Mouse (Mus musculus): ENCODE measurements around the gene Gm28041. TPM values are rescaled to one million over a fixed set of nuclear protein-coding genes. Genes with fewer than 3 reads are reported as not detected.
"Not testable (repeated sequence)": the region's sequence is repeated elsewhere in the genome, so short reads cannot be mapped to it uniquely, and the experiment has no call there.

The Gm28041 gene
- polyA plus RNA-seq (2012; rRNA removed): not detected in 2 replicates

DNA sequence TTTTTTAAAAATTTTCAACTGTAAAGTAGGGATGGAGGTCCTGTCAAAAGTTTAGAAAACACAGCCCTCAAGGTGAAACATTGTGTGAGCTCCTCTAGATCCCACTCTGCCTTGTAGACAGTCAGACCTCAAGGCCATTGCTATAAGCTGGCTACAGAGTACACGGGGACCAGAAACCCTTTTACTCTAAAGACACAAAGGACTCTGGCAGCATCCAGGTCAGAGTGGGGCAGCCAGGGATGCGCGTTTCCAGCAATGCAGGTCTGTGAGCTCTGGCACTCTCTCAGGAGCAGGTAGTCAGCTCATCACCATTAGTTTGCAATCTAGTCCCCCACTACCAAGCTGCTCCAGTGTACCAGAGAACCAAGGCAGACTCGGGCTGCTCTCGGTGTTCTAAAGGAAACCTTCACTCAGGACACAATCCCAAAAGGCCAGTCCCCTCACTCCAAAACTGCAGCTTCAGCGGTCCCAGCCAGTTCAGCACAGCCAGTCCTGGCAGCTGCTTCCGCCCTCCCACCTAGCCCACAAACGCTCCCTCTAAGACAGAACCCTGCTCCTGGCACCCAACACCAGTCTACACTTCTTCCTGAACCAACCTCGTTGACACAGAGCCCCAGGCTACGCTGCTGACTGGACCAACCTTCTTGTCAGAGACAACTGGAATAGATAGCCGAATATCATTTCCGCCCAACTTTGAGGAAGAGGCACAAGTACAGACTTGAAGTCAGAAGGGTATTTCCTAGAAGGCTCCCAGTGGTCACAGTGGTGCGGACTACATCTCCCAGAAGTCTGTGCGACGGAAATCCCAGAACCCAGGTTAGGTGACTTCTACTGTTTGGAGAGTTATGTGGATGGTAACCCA is at the start of gene Gm28041, which contains the start of gene Zfp456:
Gm28041 (minus strand) TSS at position 684 of the 862 bp plus-strand sequence.
Zfp456 (minus strand) TSS at position 761 of the 862 bp plus-strand sequence.
- not testable (repeated sequence) for H3K27me3 ChIP-seq (ENCODE audit: control insufficient read depth, insufficient read depth, low read length); H3K27ac ChIP-seq (ENCODE audit: control insufficient read depth, insufficient read depth, low read depth, low read length); H3K4me1 ChIP-seq (ENCODE audit: control insufficient read depth, insufficient read depth, low read length); H3K36me3 ChIP-seq (ENCODE audit: control insufficient read depth, insufficient read depth, low read length)
- peak within 1 kb of the TSS; percentile 85 for H3K4me3 ChIP-seq (ENCODE audit: control insufficient read depth, low read depth, low read length)

DNA sequence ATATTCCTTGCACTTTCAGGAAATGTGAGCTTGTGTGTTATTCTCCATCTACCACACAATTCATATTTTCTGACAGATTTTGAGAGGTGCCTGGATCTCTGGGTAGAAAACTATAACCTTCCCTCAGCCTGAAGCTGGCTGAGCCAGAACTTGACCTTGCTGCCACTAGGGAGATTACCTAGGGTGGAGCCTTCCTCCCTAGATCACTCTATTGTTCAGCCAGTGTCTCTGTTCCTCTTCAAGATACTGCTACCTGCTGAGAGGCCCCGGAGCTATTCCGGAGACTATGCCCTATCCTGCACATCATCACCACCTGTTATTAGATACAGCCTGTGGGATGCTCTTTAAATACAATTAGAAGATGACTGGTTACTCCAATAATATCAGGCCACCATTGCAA is 47.0 kb upstream of the Gm28041 start:
- H3K4me1 ChIP-seq (ENCODE audit: control insufficient read depth, insufficient read depth, low read length); H3K36me3 ChIP-seq (ENCODE audit: control insufficient read depth, insufficient read depth, low read length); H3K27me3 ChIP-seq (ENCODE audit: control insufficient read depth, insufficient read depth, low read length); H3K4me3 ChIP-seq (ENCODE audit: control insufficient read depth, low read depth, low read length); H3K27ac ChIP-seq (ENCODE audit: control insufficient read depth, insufficient read depth, low read depth, low read length): not testable (repeated sequence)

DNA sequence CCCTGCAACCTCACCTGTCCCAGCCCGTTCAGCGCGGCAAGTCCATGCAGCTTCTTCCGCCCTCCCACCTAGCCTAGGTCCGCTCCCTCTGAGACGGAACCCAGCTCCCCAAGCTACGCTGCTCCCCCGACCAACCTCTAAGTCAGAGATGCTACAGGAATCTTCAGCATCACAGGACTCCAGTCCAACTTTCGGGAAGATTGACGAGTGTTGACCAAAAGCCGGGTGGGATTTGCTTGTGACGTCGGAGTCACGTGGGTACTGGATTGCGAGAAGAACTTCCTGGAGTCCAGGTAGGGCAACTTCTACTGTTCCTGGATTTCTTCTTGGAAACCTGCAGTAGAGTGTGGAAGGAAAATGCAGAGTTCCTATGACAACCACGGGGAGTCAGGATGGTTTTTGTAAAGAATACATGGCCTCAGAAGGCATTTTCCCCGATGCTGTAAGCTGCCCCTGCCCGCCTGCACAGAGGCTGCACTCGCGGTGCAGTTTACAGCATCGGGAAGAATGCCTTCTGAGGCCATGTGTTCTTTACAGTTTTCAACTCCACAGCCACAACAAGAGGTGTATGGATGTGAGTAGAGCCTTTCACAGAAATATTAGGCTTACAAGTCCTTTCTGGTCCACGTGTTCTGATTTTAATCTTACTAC is 45.8 kb upstream of the Gm28041 start, which contains the start of gene Zfp459:
Zfp459 (minus strand) TSS at position 212 of the 651 bp plus-strand sequence.
- no peak within 1 kb of the TSS for H3K27ac ChIP-seq (ENCODE audit: control insufficient read depth, insufficient read depth, low read depth, low read length)
- no peaks in the 10 kb centered on the region for H3K36me3 ChIP-seq (ENCODE audit: control insufficient read depth, insufficient read depth, low read length)

DNA sequence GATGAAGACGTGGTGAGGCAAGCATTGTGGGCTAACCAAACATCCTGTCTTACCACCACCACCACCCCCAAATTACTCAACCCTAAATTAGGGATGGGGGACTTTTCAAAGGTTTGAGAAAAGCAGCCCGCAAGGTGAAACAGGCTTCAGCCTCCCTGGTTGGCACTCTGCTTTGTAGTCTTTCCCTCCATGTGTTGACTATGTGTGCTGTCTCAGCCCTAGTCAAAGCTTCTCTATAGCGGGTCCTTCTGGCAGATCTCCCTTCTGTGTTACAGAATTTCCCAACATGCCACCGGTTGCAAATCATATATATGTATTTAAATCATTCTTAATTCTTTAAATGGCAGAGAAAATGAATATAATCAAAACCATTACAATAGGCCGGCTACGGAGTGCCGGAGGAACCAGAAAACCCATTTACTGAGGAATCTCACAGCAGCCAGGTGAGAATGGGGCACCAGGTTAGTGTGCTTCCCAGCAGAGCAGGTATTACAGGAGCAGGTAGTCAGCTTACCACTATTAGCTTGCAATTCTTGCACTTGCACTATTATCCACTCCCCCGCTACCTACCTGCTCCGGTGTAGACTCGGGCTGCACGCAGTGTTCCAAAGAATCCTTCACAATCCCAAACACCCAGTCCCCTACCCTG is 45.1 kb upstream of the Gm28041 start:
- no peaks in the 10 kb centered on the region for H3K27me3 ChIP-seq (ENCODE audit: control insufficient read depth, insufficient read depth, low read length)
- H3K4me3 ChIP-seq (ENCODE audit: control insufficient read depth, low read depth, low read length): peak overlapping the region; percentile 86
- H3K36me3 ChIP-seq (ENCODE audit: control insufficient read depth, insufficient read depth, low read length): no peaks in the 10 kb centered on the region
- TF ChIP-seq POLR2A (IDR thresholded peaks at IDR 0.05; ENCODE audit: control insufficient read depth, low read depth, low read length) (no peak), CTCF (IDR thresholded peaks at IDR 0.05; ENCODE audit: control insufficient read depth, insufficient read depth, insufficient replicate concordance, low read depth, low read length) (no peak)
- no peak overlapping the region for H3K27ac ChIP-seq (ENCODE audit: control insufficient read depth, insufficient read depth, low read depth, low read length)
- peaks cover 2% of the 10 kb centered on the region for H3K4me1 ChIP-seq (ENCODE audit: control insufficient read depth, insufficient read depth, low read length)

More for the DNA sequence above, 45.8 kb upstream of the Gm28041 start, which contains the start of gene Zfp459:
- TF ChIP-seq CTCF (IDR thresholded peaks at IDR 0.05; ENCODE audit: control insufficient read depth, insufficient read depth, insufficient replicate concordance, low read depth, low read length): no peak
- TF ChIP-seq POLR2A (IDR thresholded peaks at IDR 0.05; ENCODE audit: control insufficient read depth, low read depth, low read length): no peak
- peaks cover 2% of the 10 kb centered on the region for H3K4me1 ChIP-seq (ENCODE audit: control insufficient read depth, insufficient read depth, low read length)
- peak within 1 kb of the TSS; percentile 86 for H3K4me3 ChIP-seq (ENCODE audit: control insufficient read depth, low read depth, low read length)
- H3K27me3 ChIP-seq (ENCODE audit: control insufficient read depth, insufficient read depth, low read length): no peaks in the 10 kb centered on the region

DNA sequence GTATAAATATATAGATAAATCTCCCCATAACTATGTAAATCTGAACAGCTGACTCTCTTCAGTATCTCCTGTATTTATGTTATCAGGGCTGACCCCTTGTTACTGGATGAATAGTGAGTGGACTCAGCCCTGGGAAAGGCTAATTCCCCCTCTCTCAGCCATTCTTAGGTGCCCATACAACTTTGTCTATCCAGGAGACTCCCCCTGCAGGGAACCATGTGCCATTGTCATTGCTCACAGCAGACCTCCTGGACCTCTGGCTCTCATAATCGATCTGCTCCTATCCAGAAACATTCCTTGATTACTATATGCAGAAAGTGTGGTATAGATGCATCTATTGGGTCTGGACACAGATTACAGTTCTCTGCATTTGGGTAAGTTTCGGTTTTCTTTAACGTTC is 41.3 kb upstream of the Gm28041 start:
- TF ChIP-seq CTCF (IDR thresholded peaks at IDR 0.05; ENCODE audit: control insufficient read depth, insufficient read depth, insufficient replicate concordance, low read depth, low read length): no peak
- TF ChIP-seq POLR2A (IDR thresholded peaks at IDR 0.05; ENCODE audit: control insufficient read depth, low read depth, low read length): no peak
- Histone ChIP-seq H3K27ac (ENCODE audit: control insufficient read depth, insufficient read depth, low read depth, low read length) (no peak overlapping the region), H3K4me1 (ENCODE audit: control insufficient read depth, insufficient read depth, low read length) (peaks cover 2% of the 10 kb centered on the region), H3K4me3 (ENCODE audit: control insufficient read depth, low read depth, low read length) (no peak overlapping the region), H3K36me3 (ENCODE audit: control insufficient read depth, insufficient read depth, low read length) (no peaks in the 10 kb centered on the region), H3K27me3 (ENCODE audit: control insufficient read depth, insufficient read depth, low read length) (no peaks in the 10 kb centered on the region)

DNA sequence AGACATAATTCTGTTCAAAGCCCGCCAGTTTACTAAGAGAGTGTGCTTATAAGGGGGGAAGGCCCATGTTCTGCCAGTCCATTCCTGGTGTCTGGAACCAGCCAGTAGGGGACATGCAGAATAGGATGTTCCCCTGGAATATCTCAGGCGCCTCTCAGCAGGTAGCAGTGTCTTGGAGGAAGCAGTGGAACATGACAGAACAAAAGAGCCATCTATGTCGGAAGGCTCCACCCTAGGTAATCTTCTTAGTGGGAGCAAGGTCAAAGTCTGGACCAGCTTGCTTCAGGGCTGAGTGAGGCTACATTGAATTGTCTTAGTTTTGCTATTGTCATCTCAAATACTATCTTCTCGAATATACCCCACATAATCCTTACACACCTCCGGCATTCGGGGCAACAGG is 40.2 kb upstream of the Gm28041 start:
- no peak overlapping the region for H3K27ac ChIP-seq (ENCODE audit: control insufficient read depth, insufficient read depth, low read depth, low read length)

DNA sequence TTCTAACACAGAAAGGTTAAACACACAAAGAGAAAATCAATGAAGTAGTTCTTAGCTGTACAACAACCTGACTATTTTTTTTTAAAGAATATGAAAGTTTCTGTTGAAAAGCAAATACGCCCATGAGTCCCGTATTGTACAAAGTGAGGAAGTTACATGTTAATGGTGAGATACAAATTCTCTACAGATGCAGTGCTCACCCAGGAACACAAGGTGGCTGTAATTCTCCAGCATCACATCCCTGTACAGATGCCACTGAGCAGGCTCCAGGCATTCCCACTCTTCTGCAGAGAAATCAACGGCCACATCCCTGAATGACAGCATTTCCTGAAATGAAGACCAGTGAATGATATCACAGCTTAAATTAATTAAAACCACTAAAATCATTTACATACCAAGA is 38.1 kb upstream of the Gm28041 start:
- not testable (repeated sequence) for H3K4me1 ChIP-seq (ENCODE audit: control insufficient read depth, insufficient read depth, low read length); H3K27ac ChIP-seq (ENCODE audit: control insufficient read depth, insufficient read depth, low read depth, low read length); H3K4me3 ChIP-seq (ENCODE audit: control insufficient read depth, low read depth, low read length); H3K36me3 ChIP-seq (ENCODE audit: control insufficient read depth, insufficient read depth, low read length); H3K27me3 ChIP-seq (ENCODE audit: control insufficient read depth, insufficient read depth, low read length)

More for the DNA sequence above, 40.2 kb upstream of the Gm28041 start:
- no peaks in the 10 kb centered on the region; the same call in 1 of the 2 replicates for H3K4me1 ChIP-seq (ENCODE audit: control insufficient read depth, insufficient read depth, low read length)
- H3K4me3 ChIP-seq (ENCODE audit: control insufficient read depth, low read depth, low read length): no peak overlapping the region
- no peaks in the 10 kb centered on the region for H3K36me3 ChIP-seq (ENCODE audit: control insufficient read depth, insufficient read depth, low read length)
- TF ChIP-seq POLR2A (IDR thresholded peaks at IDR 0.05; ENCODE audit: control insufficient read depth, low read depth, low read length) (no peak), CTCF (IDR thresholded peaks at IDR 0.05; ENCODE audit: control insufficient read depth, insufficient read depth, insufficient replicate concordance, low read depth, low read length) (no peak)
- no peaks in the 10 kb centered on the region for H3K27me3 ChIP-seq (ENCODE audit: control insufficient read depth, insufficient read depth, low read length)

DNA sequence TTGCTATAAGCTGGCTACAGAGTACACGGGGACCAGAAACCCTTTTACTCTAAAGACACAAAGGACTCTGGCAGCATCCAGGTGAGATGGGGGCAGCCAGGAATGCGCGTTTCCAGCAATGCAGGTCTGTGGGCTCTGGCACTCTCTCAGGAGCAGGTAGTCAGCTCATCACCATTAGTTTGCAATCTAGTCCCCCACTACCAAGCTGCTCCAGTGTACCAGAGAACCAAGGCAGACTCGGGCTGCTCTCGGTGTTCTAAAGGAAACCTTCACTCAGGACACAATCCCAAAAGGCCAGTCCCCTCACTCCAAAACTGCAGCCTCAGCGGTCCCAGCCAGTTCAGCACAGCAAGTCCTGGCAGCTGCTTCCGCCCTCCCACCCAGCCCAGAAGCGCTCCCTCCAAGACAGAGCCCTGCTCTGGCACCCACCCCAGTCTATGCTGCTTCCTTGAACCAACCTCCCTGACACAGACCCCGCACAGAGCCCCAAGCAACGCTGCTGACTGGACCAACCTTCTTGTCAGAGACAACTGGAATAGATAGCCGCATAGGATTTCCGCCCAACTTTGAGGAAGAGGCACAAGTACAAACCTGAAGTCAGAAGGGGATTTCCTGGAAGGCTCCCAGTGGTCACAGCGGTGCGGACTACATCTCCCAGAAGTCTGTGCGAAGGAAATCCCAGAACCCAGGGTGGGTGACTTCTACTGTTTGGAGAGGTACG is 23.8 kb upstream of the Gm28041 start, which contains the start of gene Zfp429:
Zfp429 (minus strand) TSS at position 637 of the 721 bp plus-strand sequence.
- H3K27me3 ChIP-seq (ENCODE audit: control insufficient read depth, insufficient read depth, low read length); H3K36me3 ChIP-seq (ENCODE audit: control insufficient read depth, insufficient read depth, low read length); H3K4me1 ChIP-seq (ENCODE audit: control insufficient read depth, insufficient read depth, low read length): not testable (repeated sequence)
- H3K27ac ChIP-seq (ENCODE audit: control insufficient read depth, insufficient read depth, low read depth, low read length): peak within 1 kb of the TSS; percentile 65; the same call in 1 of the 2 replicates
- peak within 1 kb of the TSS; percentile 89 for H3K4me3 ChIP-seq (ENCODE audit: control insufficient read depth, low read depth, low read length)

DNA sequence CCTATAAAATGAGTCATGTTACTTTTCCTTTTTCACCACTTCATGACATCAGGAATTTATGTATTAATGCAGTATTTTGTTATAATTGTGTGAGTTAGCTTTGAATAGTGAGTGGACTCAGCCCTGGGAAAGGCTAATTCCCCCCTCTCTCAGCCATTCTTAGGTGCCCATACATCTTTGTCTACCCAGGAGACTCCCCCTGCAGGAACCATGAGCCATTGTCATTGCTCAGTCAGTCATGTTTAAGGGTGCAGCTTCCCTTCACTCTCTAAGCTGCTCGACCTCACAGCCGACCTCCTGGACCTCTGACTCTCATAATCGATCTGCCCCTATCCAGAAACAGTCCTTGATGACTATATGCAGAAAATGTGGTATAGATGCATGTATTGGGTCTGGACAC is 722 bp upstream of the Gm28041 start:
- not testable (repeated sequence) for H3K36me3 ChIP-seq (ENCODE audit: control insufficient read depth, insufficient read depth, low read length); H3K4me1 ChIP-seq (ENCODE audit: control insufficient read depth, insufficient read depth, low read length); H3K4me3 ChIP-seq (ENCODE audit: control insufficient read depth, low read depth, low read length); H3K27me3 ChIP-seq (ENCODE audit: control insufficient read depth, insufficient read depth, low read length); H3K27ac ChIP-seq (ENCODE audit: control insufficient read depth, insufficient read depth, low read depth, low read length)

Measured in testis, adult 2 months (tissue).